Mouse (Mus musculus) kidney, postnatal 0 days (tissue): ENCODE results near the gene Sf1. TPM values are rescaled to one million over a fixed set of nuclear protein-coding genes. Genes with fewer than 3 reads are reported as not detected.

ENCODE experiments used
- ATAC-seq: fragments of 200-750 bp; cut with Nextera tagmentation; replicated peaks from 2 replicates; pipeline ENCODE4 v1.8.0; 2017; ENCODE audit warnings: low read depth, moderate number of reproducible peaks, moderate TSS enrichment, moderate library complexity; ENCODE audit not compliant: low FRiP score
- DNase-seq: peaks from one replicate; pipeline ENCODE4 v3.0.0-alpha.2; 2016; ENCODE audit warnings: low spot score
- H3K27ac ChIP-seq: fragments of 300-500 bp; sonication (generic); 2 replicates; pipeline ENCODE4 v1.5.1; 2014; ENCODE audit warnings: mild to moderate bottlenecking
- H3K27me3 ChIP-seq: fragments of 300-500 bp; sonication (generic); 2 replicates; pipeline ENCODE4 v1.6.1; 2014; ENCODE audit warnings: low read length, mixed read lengths; ENCODE audit not compliant: insufficient read depth
- H3K36me3 ChIP-seq: fragments of 300-500 bp; sonication (generic); 2 replicates; pipeline ENCODE4 v1.6.1; 2014; ENCODE audit warnings: low read length, mixed read lengths; ENCODE audit not compliant: insufficient read depth
- H3K4me1 ChIP-seq: fragments of 300-500 bp; sonication (generic); replicated peaks from 2 replicates; pipeline ENCODE4 v1.6.1; 2014; ENCODE audit warnings: antibody characterized with exemption, low read length, mixed read lengths; ENCODE audit not compliant: insufficient read depth
- H3K4me2 ChIP-seq: fragments of 300-500 bp; sonication (generic); 2 replicates; pipeline ENCODE4 v1.6.1; 2014; ENCODE audit warnings: mild to moderate bottlenecking, low read length, moderate library complexity, mixed read lengths
- H3K4me3 ChIP-seq: fragments of 300-500 bp; sonication (generic); replicated peaks from 2 replicates; pipeline ENCODE4 v1.5.1; 2014; ENCODE audit warnings: low read depth, low read length
- H3K9ac ChIP-seq: fragments of 300-500 bp; sonication (generic); 2 replicates; pipeline ENCODE4 v1.6.1; 2014; ENCODE audit warnings: low read depth, low read length
- H3K9me3 ChIP-seq: fragments of 300-500 bp; sonication (generic); replicated peaks from 2 replicates; pipeline ENCODE4 v1.6.1; 2016; ENCODE audit warnings: low read length, inconsistent platforms, mixed read lengths
- CTCF ChIP-seq: IDR thresholded peaks from 2 replicates; pipeline ENCODE4 v1.5.1; 2016; ENCODE audit warnings: antibody characterized with exemption, low read depth, mild to moderate bottlenecking, moderate library complexity
- WGBS: fragments of 180-500 bp; shearing (Covaris S2); extraction: QIAGEN DNeasy Blood & Tissue Kit; methylation state at CpG from one replicate; pipeline ENCODE4 v1.1.7; 2014; 5-methylcytosine and 5-hydroxymethylcytosine counted together
- polyA plus RNA-seq: library from polyadenylated mRNA; unstranded; fragments of >200 nt; fragmentation: Nextera tagmentation; extraction: Ambion mirVana; gene quantifications from 2 replicates; pipeline ENCODE4 v1.2.1, GENCODE M21; 2015

The Sf1 gene
- polyA plus RNA-seq, 1 experiment from 2014 or later, result 91.1 TPM

DNA sequence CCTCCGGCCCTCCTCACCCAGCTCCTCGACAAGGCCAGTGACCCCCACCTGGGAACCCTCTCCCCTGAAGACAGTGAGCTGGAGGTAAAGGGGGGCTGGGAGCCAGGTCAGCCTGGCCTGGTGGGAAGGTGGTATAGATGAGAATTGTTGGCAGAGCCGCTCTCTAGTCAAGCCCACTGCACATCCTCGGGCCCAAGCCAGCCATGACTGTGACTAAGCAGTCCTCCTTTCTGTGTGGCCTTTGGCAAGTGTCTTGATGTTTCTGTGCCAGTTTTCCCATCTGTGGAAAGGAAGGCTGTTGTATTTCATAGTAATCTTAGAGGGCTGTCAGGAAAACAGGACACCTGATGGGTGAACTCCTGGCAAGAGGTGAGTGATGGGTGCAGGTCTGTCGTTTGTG, 19.5 kb upstream of the Sf1 start:
- no peak for TF ChIP-seq CTCF
- no peak for ATAC-seq
- Histone ChIP-seq H3K9ac (no peak overlapping the region), H3K4me3 (no peak overlapping the region), H3K4me1 (peaks cover 17% of the 10 kb centered on the region), H3K36me3 (peaks cover 21% of the 10 kb centered on the region), H3K27ac (no peak overlapping the region), H3K4me2 (no peak overlapping the region), H3K27me3 (no peaks in the 10 kb centered on the region), H3K9me3 (no peaks in the 10 kb centered on the region)
- WGBS, result 89% methylated on average over 5 of the region's 5 CpGs
- no peak for DNase-seq

DNA sequence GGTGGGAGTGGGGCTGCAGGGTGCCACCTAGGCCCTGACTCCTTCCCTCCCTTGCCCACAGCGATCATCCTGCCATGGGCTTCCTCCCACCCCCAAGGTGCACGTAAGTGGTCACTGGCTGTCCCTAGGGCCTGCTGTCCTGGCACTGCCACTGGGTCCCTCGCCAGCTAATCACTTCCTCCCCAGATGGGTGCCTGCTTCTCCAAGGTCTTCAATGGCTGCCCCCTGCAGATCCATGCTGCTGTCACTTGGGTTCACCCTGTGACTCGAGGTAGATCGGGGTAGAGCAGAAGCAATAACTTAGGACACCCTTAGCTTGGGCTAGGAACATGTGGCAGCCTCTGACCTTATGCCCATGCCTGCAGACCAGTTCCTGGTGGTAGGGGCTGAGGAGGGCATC, 17.5 kb upstream of the Sf1 start:
- H3K27ac ChIP-seq, result no peak overlapping the region
- H3K4me3 ChIP-seq, result no peak overlapping the region
- no peak for ATAC-seq
- no peaks in the 10 kb centered on the region for H3K9me3 ChIP-seq
- WGBS, result 86% methylated on average over 5 of the region's 5 CpGs
- TF ChIP-seq CTCF, result no peak
- H3K9ac ChIP-seq, result no peak overlapping the region
- no peak for DNase-seq
- no peaks in the 10 kb centered on the region for H3K27me3 ChIP-seq
- 0 out of 2 replicates have a peak, but pooled peaks cover 8% of the 10 kb centered on the region for H3K4me1 ChIP-seq
- H3K36me3 ChIP-seq, result peaks cover 17% of the 10 kb centered on the region
- H3K4me2 ChIP-seq, result no peak overlapping the region

DNA sequence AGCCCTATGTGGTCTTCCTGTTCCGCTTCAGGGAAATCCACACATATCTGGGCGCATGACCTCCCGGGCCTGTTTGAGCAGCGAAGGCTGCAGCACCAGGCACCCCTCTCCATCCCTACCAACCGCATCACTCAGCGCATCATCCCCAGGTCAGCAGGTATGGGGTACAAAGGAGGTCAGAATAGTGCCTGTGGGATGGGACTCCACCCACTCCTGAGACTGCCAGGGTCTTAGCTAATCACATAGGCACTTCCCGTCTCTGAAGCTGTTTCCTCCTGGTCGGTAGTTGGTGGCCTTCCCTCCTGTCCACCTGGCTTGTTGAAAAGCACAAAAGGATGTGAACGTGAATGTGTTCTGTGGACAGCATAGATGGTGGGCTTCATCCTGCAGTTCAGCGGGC, 16.8 kb upstream of the Sf1 start:
- Histone ChIP-seq H3K4me2 (no peak overlapping the region), H3K27me3 (no peaks in the 10 kb centered on the region), H3K4me3 (no peak overlapping the region), H3K9me3 (no peaks in the 10 kb centered on the region), H3K4me1 (0 out of 2 replicates have a peak, but pooled peaks cover 8% of the 10 kb centered on the region), H3K27ac (no peak overlapping the region), H3K36me3 (peaks cover 17% of the 10 kb centered on the region), H3K9ac (no peak overlapping the region)
- no peak for ATAC-seq
- DNase-seq, result no peak
- no peak for TF ChIP-seq CTCF
- 89% methylated on average over 10 of the region's 10 CpGs for WGBS

DNA sequence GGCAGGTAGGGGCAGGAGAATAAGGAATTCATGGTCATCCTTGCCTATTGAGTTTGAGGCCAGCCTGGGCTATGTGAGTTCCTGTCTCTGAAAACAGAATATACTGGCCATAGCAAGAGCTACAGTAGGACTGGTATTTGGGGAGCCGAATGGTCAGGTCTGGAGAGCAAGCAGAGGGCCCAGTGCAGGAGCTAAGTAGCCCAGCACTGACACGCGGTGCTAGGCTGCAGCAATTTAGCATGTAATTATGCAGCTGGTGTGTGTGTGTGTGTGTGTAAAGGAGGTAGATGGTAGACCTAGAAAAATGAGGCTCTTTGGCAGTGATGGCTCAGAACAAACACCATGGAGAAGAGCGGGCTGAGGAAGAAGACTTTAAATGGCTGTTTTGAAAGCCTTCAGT, 15.9 kb upstream of the Sf1 start:
- no peak overlapping the region for H3K27ac ChIP-seq
- no peak overlapping the region for H3K4me3 ChIP-seq
- TF ChIP-seq CTCF, result no peak
- peaks cover 17% of the 10 kb centered on the region for H3K36me3 ChIP-seq
- no peaks in the 10 kb centered on the region for H3K9me3 ChIP-seq
- whole genome bisulfite sequencing, result 91% methylated on average over 4 of the region's 4 CpGs
- DNase-seq, result no peak
- H3K4me1 ChIP-seq, result 0 out of 2 replicates have a peak, but pooled peaks cover 4% of the 10 kb centered on the region
- H3K4me2 ChIP-seq, result no peak overlapping the region
- H3K27me3 ChIP-seq, result no peaks in the 10 kb centered on the region
- no peak overlapping the region for H3K9ac ChIP-seq
- ATAC-seq, result no peak

GRCm38 (mm10) chr19:6348717-6349116, 14.8 kb upstream of the Sf1 start:
- Histone ChIP-seq H3K36me3 (peaks cover 25% of the 10 kb centered on the region), H3K9ac (no peak overlapping the region), H3K4me1 (0 out of 2 replicates have a peak, but pooled peaks cover 4% of the 10 kb centered on the region), H3K4me3 (no peak overlapping the region), H3K27ac (0 out of 2 replicates have a peak overlapping the region, but pooled peaks have one; percentile 6), H3K27me3 (no peaks in the 10 kb centered on the region), H3K9me3 (no peaks in the 10 kb centered on the region), H3K4me2 (no peak overlapping the region)
- DNase-seq (no peak), ATAC-seq (no peak)
- no peak for TF ChIP-seq CTCF
- WGBS, result 61% methylated on average over 9 of the region's 9 CpGs

GRCm38 (mm10) chr19:6349215-6349983, 14.1 kb upstream of the Sf1 start:
- Histone ChIP-seq H3K9me3 (no peaks in the 10 kb centered on the region), H3K4me1 (0 out of 2 replicates have a peak, but pooled peaks cover 4% of the 10 kb centered on the region), H3K36me3 (peaks cover 32% of the 10 kb centered on the region), H3K27me3 (no peaks in the 10 kb centered on the region), H3K27ac (0 out of 2 replicates have a peak overlapping the region, but pooled peaks have one; percentile 6), H3K4me2 (no peak overlapping the region), H3K4me3 (no peak overlapping the region), H3K9ac (no peak overlapping the region)
- WGBS, result 16% methylated on average over 14 of the region's 14 CpGs
- ATAC-seq, result no peak
- DNase-seq, result peak; percentile 69
- TF ChIP-seq CTCF, result no peak
